Mouse (Mus musculus) thymus, adult 2 months (tissue): ENCODE measurements at regions not wholly inside any gene's neighbourhood (a gene's known extent, or its start where the extent isn't known, plus 50 kb on each side); places are given as distances from the start of the nearest gene placed in this dataset.

ENCODE experiments used
- DNase-seq: peaks from one replicate; pipeline ENCODE4 v3.0.0; 2021
- H3K27ac ChIP-seq: fragments of 200-500 bp; 2 replicates; pipeline ENCODE4 v1.5.1; 2012; ENCODE audit warnings: low read length, control low read depth; ENCODE audit not compliant: control insufficient read depth, insufficient read depth
- H3K27me3 ChIP-seq: fragments of 200-500 bp; 2 replicates; pipeline ENCODE4 v1.6.1; 2012; ENCODE audit warnings: mild to moderate bottlenecking, low read length, moderate library complexity, mixed read lengths; ENCODE audit not compliant: control insufficient read depth, insufficient read depth
- H3K36me3 ChIP-seq: fragments of 200-500 bp; 2 replicates; pipeline ENCODE4 v1.6.1; 2012; ENCODE audit warnings: mild to moderate bottlenecking, low read length, moderate library complexity; ENCODE audit not compliant: control insufficient read depth, insufficient read depth
- H3K4me1 ChIP-seq: fragments of 200-500 bp; replicated peaks from 2 replicates; pipeline ENCODE4 v1.6.1; 2012; ENCODE audit warnings: low read length; ENCODE audit not compliant: control insufficient read depth, insufficient read depth
- H3K4me3 ChIP-seq: fragments of 200-500 bp; 2 replicates; pipeline ENCODE4 v1.5.1; 2012; ENCODE audit warnings: mild to moderate bottlenecking, low read length, control low read depth, moderate library complexity; ENCODE audit not compliant: control insufficient read depth, insufficient read depth
- CTCF ChIP-seq: fragments of 200-500 bp; IDR thresholded peaks from 2 replicates; pipeline ENCODE4 v1.5.1; 2012; ENCODE audit warnings: mild to moderate bottlenecking, control low read depth, low read length, moderate library complexity, borderline replicate concordance; ENCODE audit not compliant: control insufficient read depth, poor library complexity, insufficient read depth; ENCODE audit errors: extremely low read depth
- POLR2A ChIP-seq: fragments of 200-500 bp; IDR thresholded peaks from 2 replicates; pipeline ENCODE4 v1.6.1; 2012; ENCODE audit warnings: mild to moderate bottlenecking, low read length, control low read depth, moderate library complexity; ENCODE audit not compliant: control insufficient read depth, poor library complexity, insufficient read depth; ENCODE audit errors: extremely low read depth
- WGBS: fragments of 180-500 bp; shearing (Covaris S2); methylation state at CpG from one replicate; pipeline ENCODE4 v1.1.7; 2018; 5-methylcytosine and 5-hydroxymethylcytosine counted together

DNA sequence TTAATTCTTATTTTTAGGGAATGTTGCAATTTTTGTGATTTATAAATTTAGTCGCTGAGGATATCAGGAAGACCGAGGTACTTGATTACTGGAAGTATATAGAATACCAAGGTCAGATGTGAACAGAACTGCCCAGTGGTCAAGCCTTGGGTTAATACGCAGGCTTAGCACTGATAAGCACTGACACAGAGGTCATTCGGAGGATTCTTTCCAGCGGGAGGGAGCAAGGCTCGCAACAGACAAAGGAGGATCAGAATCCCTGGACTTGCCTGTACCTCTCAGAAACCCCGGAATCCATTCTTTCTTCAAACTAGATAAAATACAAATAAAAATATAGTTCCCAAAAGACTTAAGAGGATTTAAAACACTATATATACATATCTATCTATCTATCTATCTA, 85.7 kb upstream of the Arhgap32 start:
- H3K27ac ChIP-seq = no peak overlapping the region
- DNase-seq = no peak
- WGBS = 94% methylated on average over 7 of the region's 7 CpGs
- H3K4me3 ChIP-seq = no peak overlapping the region
- TF ChIP-seq CTCF = no peak
- no peak for TF ChIP-seq POLR2A
- H3K36me3 ChIP-seq = no peaks in the 10 kb centered on the region
- H3K27me3 ChIP-seq = peaks cover 3% of the 10 kb centered on the region
- H3K4me1 ChIP-seq = peaks cover 8% of the 10 kb centered on the region

DNA sequence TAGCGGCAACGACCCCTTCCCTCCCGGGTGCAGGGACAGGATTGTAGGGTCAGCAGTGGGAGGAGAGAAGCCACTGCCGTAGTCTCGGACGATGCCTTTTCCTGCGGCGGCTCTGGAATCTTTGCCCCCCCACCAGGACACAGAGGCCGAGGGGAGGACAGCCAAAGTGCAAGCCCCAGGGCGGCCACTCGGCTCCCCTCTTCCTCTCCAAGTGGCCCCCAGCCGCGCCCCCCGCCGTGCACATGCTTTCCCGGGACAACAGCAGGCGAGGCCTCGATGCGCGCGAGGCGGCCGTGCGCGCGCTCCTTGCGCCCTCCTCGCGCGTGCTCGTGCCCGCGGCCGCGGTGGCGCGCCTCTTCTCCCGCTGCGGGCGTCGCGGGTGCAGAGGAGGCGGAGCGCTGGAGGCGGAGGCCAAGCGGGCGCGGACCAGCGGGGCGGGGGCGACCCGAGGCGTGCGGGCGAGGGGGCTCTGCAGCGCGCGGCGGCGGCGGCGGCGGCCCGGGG, 83.9 kb upstream of the Arhgap32 start:
- DNase-seq = peak; percentile 57
- 6% methylated on average over 63 of the region's 64 CpGs for WGBS
- Histone ChIP-seq H3K36me3 (no peaks in the 10 kb centered on the region), H3K4me1 (peaks cover 8% of the 10 kb centered on the region), H3K4me3 (peak overlapping the region; percentile 53), H3K27ac (no peak overlapping the region), H3K27me3 (peaks cover 3% of the 10 kb centered on the region)
- TF ChIP-seq POLR2A = no peak
- no peak for TF ChIP-seq CTCF

DNA sequence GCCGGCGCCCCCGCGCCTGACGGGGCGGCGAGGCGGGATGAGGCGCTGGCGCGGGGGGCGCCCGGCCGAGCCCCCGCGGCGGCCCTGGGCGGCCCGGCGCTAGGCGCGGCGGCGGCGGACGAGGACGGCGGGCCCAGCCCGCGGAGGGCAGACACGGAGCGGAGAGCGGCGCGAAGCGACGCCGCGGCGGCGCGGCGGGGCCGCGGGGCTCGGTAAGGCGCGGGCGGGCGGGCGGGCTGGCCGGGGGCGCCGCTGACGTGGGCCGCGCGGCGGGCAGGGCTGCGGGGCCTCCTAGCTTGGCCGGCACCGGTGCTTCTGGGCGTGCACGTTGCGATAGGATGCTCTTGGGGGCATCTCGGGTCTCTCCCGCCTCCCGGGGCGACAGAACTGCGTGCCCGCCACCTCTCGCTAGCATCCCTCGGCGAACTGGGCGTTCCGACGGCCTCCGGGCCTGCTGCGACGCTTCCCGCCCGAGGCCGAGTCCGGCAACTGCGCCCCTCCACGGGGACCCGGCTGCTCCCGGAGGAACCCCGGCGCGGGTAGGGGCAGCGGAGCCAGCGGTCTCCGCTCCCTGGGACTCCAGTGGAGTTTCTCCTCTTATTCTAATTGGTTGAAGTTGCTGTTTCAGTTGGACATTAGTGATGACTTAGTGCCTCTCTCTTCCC, 83.3 kb upstream of the Arhgap32 start:
- TF ChIP-seq POLR2A = no peak
- no peak for TF ChIP-seq CTCF
- peak; percentile 19 for DNase-seq
- peaks cover 8% of the 10 kb centered on the region for H3K4me1 ChIP-seq
- H3K27ac ChIP-seq = no peak overlapping the region
- 8% methylated on average over 81 of the region's 94 CpGs for WGBS
- H3K36me3 ChIP-seq = no peaks in the 10 kb centered on the region
- peaks cover 3% of the 10 kb centered on the region for H3K27me3 ChIP-seq
- H3K4me3 ChIP-seq = peak overlapping the region; percentile 38

DNA sequence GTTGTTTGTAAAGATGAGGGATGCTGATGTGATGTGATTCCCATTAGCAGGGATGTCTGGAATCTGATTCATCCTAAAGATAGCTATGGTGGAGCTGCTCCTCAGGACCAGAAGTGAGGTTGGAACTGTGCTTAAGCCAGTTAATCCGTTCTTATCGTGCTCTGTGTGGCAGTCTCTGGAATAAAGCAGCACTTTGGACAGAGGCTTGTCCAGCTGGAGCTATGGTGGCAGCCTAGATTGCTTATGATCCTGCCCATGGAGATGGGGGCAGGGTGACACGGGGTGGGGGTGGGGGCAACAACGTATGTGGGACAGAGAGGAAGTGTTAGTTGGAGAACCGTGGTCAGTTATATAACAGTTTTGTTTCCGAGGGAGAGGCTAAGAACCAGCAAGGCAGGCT, 82.0 kb upstream of the Arhgap32 start:
- Histone ChIP-seq H3K27ac (no peak overlapping the region), H3K36me3 (no peaks in the 10 kb centered on the region), H3K4me1 (peaks cover 8% of the 10 kb centered on the region), H3K4me3 (no peak overlapping the region), H3K27me3 (peaks cover 3% of the 10 kb centered on the region)
- 8% methylated on average over 6 of the region's 6 CpGs for WGBS
- DNase-seq = no peak
- TF ChIP-seq POLR2A = no peak
- TF ChIP-seq CTCF = no peak

DNA sequence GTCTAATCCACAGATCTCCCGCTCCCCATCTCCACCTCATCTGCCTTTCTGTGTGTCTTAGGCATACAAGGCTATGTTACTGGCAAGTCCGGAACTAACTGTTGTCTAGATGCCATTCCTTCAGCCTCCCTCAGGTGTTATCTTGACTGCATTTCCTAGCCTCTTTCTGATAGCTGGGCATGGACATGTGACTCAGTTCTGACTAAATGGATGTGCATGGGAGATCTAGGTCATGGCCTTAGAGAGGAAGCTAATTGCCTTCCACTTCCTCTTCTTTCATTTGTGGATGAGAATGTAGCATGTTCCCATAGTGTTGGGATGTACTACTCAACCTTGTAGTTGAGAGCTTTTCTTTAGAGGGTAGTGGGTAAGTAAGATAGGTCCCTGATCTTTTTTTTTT, 75.9 kb upstream of the Arhgap32 start:
- Histone ChIP-seq H3K4me3 (no peak overlapping the region), H3K27ac (no peak overlapping the region), H3K4me1 (no peaks in the 10 kb centered on the region), H3K27me3 (no peaks in the 10 kb centered on the region), H3K36me3 (no peaks in the 10 kb centered on the region)
- WGBS = 97% methylated on average over 2 of the region's 2 CpGs
- no peak for DNase-seq
- TF ChIP-seq CTCF = no peak
- TF ChIP-seq POLR2A = no peak

DNA sequence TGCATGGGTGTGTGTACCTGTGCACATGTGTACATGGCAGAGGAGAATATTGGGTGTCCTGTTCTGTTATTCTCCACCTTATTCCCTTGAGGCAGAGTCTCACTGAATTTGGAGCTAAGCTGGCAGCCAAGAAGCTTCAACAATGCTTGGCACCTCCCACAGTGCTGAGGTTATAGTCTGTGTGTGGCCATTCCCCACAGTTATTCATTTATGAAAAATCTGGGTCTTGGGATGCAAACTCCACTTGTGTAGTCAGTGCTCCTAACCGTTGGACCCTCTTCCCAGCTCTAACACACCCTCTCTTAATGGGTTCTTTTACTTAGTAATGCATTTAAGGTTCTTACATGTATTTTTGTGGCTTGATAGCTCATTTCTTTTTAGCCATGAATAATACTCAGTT, 72.6 kb upstream of the Arhgap32 start:
- H3K4me1 ChIP-seq = no peaks in the 10 kb centered on the region
- WGBS = 87% methylated on average over 1 of the region's 1 CpGs
- no peak for DNase-seq

More for the DNA sequence above, 72.6 kb upstream of the Arhgap32 start:
- H3K27ac ChIP-seq = no peak overlapping the region
- no peaks in the 10 kb centered on the region for H3K36me3 ChIP-seq
- TF ChIP-seq CTCF (no peak), POLR2A (no peak)
- H3K4me3 ChIP-seq = no peak overlapping the region
- no peaks in the 10 kb centered on the region for H3K27me3 ChIP-seq
